Mouse (Mus musculus) frontal cortex, postnatal 25 days (tissue): ENCODE results near the gene Gm4064.
"Not testable (repeated sequence)": the region's sequence is repeated elsewhere in the genome, so short reads cannot be mapped to it uniquely, and the experiment has no call there.

Source experiments
- DNase-seq, 2 experiments: peaks; one replicate each; pipeline ENCODE4 v3.0.0; 2022; ENCODE audit warnings: low spot score in 2 of 2

Gm4064 gene

GRCm38 (mm10) chrY:2796105-2796504 is at the start of gene Gm4064:
Gene Gm4064 (minus strand): TSS chrY:2796205.
- DNase-seq: not testable (repeated sequence)

- DNase-seq: not testable (repeated sequence)
These were observed 34.4 kb upstream of the Gm4064 start, which contains the start of the genes Rbmy and Gm10256 for GRCm38 (mm10) chrY:2830380-2830779. Gene Rbmy (plus strand): TSS chrY:2830680. Gene Gm10256 (plus strand): TSS chrY:2830699.
